Mouse (Mus musculus): ENCODE measurements around the gene Zfp324. TPM values are rescaled to one million over a fixed set of nuclear protein-coding genes. Genes with fewer than 3 reads are reported as not detected.
A peak's percentile ranks its signal among the peaks of the same experiment; 100 is the strongest.

Zfp324 gene
- polyA plus RNA-seq, 1 experiment from 2014 or later = 13.5 TPM

- H3K4me3 ChIP-seq = peak overlapping the region; percentile 97
- H3K27ac ChIP-seq = peak overlapping the region; percentile 100
- H3K9ac ChIP-seq = peak overlapping the region; percentile 44
- ATAC-seq (ENCODE audit: insufficient number of reproducible peaks, low FRiP score, low TSS enrichment, low read depth) = peak; percentile 63
- H3K4me1 ChIP-seq = peaks cover 29% of the 10 kb centered on the region
- 3% methylated on average over 31 of the region's 31 CpGs for WGBS
- H3K36me3 ChIP-seq = peaks cover 25% of the 10 kb centered on the region
- H3K9me3 ChIP-seq = no peaks in the 10 kb centered on the region
- peak overlapping the region; percentile 89 for H3K4me2 ChIP-seq
- H3K27me3 ChIP-seq = no peaks in the 10 kb centered on the region
Observed at GRCm38 (mm10) chr7:13022773-13023535, 57.3 kb downstream of the Zfp324 start.

Other genes with a start within 250 kb of the Zfp324 start
- not detected in 2 replicates for gene Vmn2r56, start 230.8 kb upstream of the Zfp324 start, polyA plus RNA-seq (2015; fragmentation: Nextera tagmentation; extraction: Ambion mirVana)
- 9.0 and 10.0 TPM in 2 replicates for gene Zscan18, start 162.2 kb upstream of the Zfp324 start, polyA plus RNA-seq (2015; fragmentation: Nextera tagmentation; extraction: Ambion mirVana)
- 11.5 and 14.6 TPM in 2 replicates for gene Zfp329, start 147.0 kb upstream of the Zfp324 start, polyA plus RNA-seq (2015; fragmentation: Nextera tagmentation; extraction: Ambion mirVana)
- 40.7 and 41.2 TPM in 2 replicates for gene Zfp110, start 131.1 kb upstream of the Zfp324 start, polyA plus RNA-seq (2015; fragmentation: Nextera tagmentation; extraction: Ambion mirVana)
- 4.5 and 4.9 TPM in 2 replicates for gene Zfp128, start 84.7 kb upstream of the Zfp324 start, polyA plus RNA-seq (2015; fragmentation: Nextera tagmentation; extraction: Ambion mirVana)
- 17.3 and 17.7 TPM in 2 replicates for gene Zscan22, start 68.0 kb upstream of the Zfp324 start, polyA plus RNA-seq (2015; fragmentation: Nextera tagmentation; extraction: Ambion mirVana)
- gene Rps5, start 43.5 kb upstream of the Zfp324 start, polyA plus RNA-seq (2015; fragmentation: Nextera tagmentation; extraction: Ambion mirVana) = 887 and 1,056 TPM in 2 replicates
- gene Rnf225, start 38.4 kb upstream of the Zfp324 start, polyA plus RNA-seq (2015; fragmentation: Nextera tagmentation; extraction: Ambion mirVana) = 1.9 and 3.0 TPM in 2 replicates
- gene Zfp446, start 12.0 kb downstream of the Zfp324 start, polyA plus RNA-seq (2015; fragmentation: Nextera tagmentation; extraction: Ambion mirVana) = 7.4 and 7.8 TPM in 2 replicates
- gene Slc27a5, start 32.4 kb downstream of the Zfp324 start, polyA plus RNA-seq (2015; fragmentation: Nextera tagmentation; extraction: Ambion mirVana) = 0.07 and 0.20 TPM in 2 replicates
- gene Trim28, start 33.3 kb downstream of the Zfp324 start, polyA plus RNA-seq (2015; fragmentation: Nextera tagmentation; extraction: Ambion mirVana) = 189 and 243 TPM in 2 replicates
- 23.7 and 25.2 TPM in 2 replicates for gene Zbtb45, start 44.2 kb downstream of the Zfp324 start, polyA plus RNA-seq (2015; fragmentation: Nextera tagmentation; extraction: Ambion mirVana)
- 179 and 185 TPM in 2 replicates for gene Chmp2a, start 69.0 kb downstream of the Zfp324 start, polyA plus RNA-seq (2015; fragmentation: Nextera tagmentation; extraction: Ambion mirVana)
- gene Ube2m, start 72.4 kb downstream of the Zfp324 start, polyA plus RNA-seq (2015; fragmentation: Nextera tagmentation; extraction: Ambion mirVana) = 102 and 104 TPM in 2 replicates
- gene Mzf1, start 88.9 kb downstream of the Zfp324 start, polyA plus RNA-seq (2015; fragmentation: Nextera tagmentation; extraction: Ambion mirVana) = 2.5 and 3.7 TPM in 2 replicates
- gene Vmn1r85, start 129.3 kb downstream of the Zfp324 start, polyA plus RNA-seq (2015; fragmentation: Nextera tagmentation; extraction: Ambion mirVana) = 0.04 TPM in 1 of 2 replicates, not detected in the other
- gene Vmn1r86, start 154.1 kb downstream of the Zfp324 start, polyA plus RNA-seq (2015; fragmentation: Nextera tagmentation; extraction: Ambion mirVana) = not detected in 2 replicates
- not detected in 2 replicates for gene Vmn1r87, start 174.3 kb downstream of the Zfp324 start, polyA plus RNA-seq (2015; fragmentation: Nextera tagmentation; extraction: Ambion mirVana)
- gene Vmn1r88, start 193.7 kb downstream of the Zfp324 start, polyA plus RNA-seq (2015; fragmentation: Nextera tagmentation; extraction: Ambion mirVana) = not detected in 2 replicates
- gene Vmn1r89, start 247.2 kb downstream of the Zfp324 start, polyA plus RNA-seq (2015; fragmentation: Nextera tagmentation; extraction: Ambion mirVana) = not detected in 2 replicates

Data from limb, embryonic 15.5 days (tissue).